Mouse (Mus musculus): Measurements from ENCODE around the gene Smim13.

DNA sequence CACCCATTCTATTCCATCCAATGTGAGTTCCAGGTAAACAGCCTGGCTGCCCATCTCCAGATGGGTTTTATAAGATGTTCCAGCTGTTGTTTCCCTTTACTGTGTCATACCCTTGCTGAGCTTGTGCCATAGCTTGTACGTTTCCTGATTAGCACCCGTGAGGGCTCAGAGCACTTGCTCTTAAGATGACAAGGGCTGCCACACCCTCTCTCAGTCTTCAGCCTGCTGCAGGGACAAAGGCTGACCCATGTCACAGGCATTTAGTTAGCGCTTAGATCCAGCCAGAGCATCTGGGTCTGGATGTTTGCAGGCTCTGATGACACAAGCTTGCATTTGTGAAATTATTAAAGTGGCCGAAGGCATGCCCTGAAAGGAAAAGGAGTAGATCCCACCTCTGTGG, 50.4 kb downstream of the Smim13 start:
- TF ChIP-seq ZC3H11A (IDR thresholded peaks at IDR 0.05; ENCODE audit: borderline replicate concordance, low read depth, low read length) = no peak
- TF ChIP-seq CHD2 (IDR thresholded peaks at IDR 0.05; ENCODE audit: low read depth, low read length) = no peak
- TF ChIP-seq ZNF384 (IDR thresholded peaks at IDR 0.05; ENCODE audit: low read depth, low read length) = no peak
- no peak for TF ChIP-seq HCFC1 (IDR thresholded peaks at IDR 0.05; ENCODE audit: borderline replicate concordance, insufficient read depth, low read length)
